Mouse (Mus musculus) midbrain, postnatal 0 days (tissue): ENCODE measurements around the gene Jsrp1. TPM values are rescaled to one million over a fixed set of nuclear protein-coding genes. Genes with fewer than 3 reads are reported as not detected.

Source experiments
- ATAC-seq: fragments of 200-750 bp; cut with Nextera tagmentation; 2 replicates; pipeline ENCODE4 v1.8.0; 2017; ENCODE audit warnings: moderate number of reproducible peaks, mild to moderate bottlenecking, moderate TSS enrichment, moderate library complexity; ENCODE audit not compliant: low FRiP score
- DNase-seq: peaks from one replicate; pipeline ENCODE4 v3.0.0-alpha.2; 2015; ENCODE audit warnings: low spot score
- H3K27ac ChIP-seq: fragments of 300-500 bp; sonication (generic); 2 replicates; pipeline ENCODE4 v1.5.1; 2014; ENCODE audit warnings: low read depth, mild to moderate bottlenecking, low read length, mixed read lengths
- H3K27me3 ChIP-seq: fragments of 300-500 bp; sonication (generic); 2 replicates; pipeline ENCODE4 v1.6.1; 2014; ENCODE audit warnings: low read length, control low read depth, mixed read lengths; ENCODE audit not compliant: insufficient read depth
- H3K36me3 ChIP-seq: fragments of 300-500 bp; sonication (generic); 2 replicates; pipeline ENCODE4 v1.6.1; 2014; ENCODE audit warnings: low read length, control low read depth, mixed read lengths; ENCODE audit not compliant: insufficient read depth
- H3K4me1 ChIP-seq: fragments of 300-500 bp; sonication (generic); 2 replicates; pipeline ENCODE4 v1.6.1; 2014; ENCODE audit warnings: mild to moderate bottlenecking, control low read depth, antibody characterized with exemption, low read length, mixed read lengths; ENCODE audit not compliant: insufficient read depth
- H3K4me2 ChIP-seq: fragments of 300-500 bp; sonication (generic); 2 replicates; pipeline ENCODE4 v1.6.1; 2014; ENCODE audit warnings: low read depth, mild to moderate bottlenecking, low read length, mixed read lengths; ENCODE audit not compliant: poor library complexity, severe bottlenecking
- H3K4me3 ChIP-seq: fragments of 300-500 bp; sonication (generic); 2 replicates; pipeline ENCODE4 v1.5.1; 2014; ENCODE audit warnings: low read depth, mild to moderate bottlenecking, low read length, moderate library complexity
- H3K9ac ChIP-seq: fragments of 300-500 bp; sonication (generic); replicated peaks from 2 replicates; pipeline ENCODE4 v1.6.1; 2014; ENCODE audit warnings: mild to moderate bottlenecking, low read length, moderate library complexity, mixed read lengths; ENCODE audit not compliant: poor library complexity, severe bottlenecking
- H3K9me3 ChIP-seq: fragments of 300-500 bp; sonication (generic); 2 replicates; pipeline ENCODE4 v1.6.1; 2016; ENCODE audit warnings: low read length, control low read depth
- CTCF ChIP-seq: IDR thresholded peaks from 2 replicates; pipeline ENCODE4 v1.5.1; 2016; ENCODE audit warnings: antibody characterized with exemption, mild to moderate bottlenecking
- WGBS: fragments of 180-500 bp; shearing (Covaris S2); extraction: QIAGEN DNeasy Blood & Tissue Kit; methylation state at CpG from one replicate; pipeline ENCODE4 v1.1.7; 2014; 5-methylcytosine and 5-hydroxymethylcytosine counted together
- polyA plus RNA-seq: library from polyadenylated mRNA; unstranded; fragments of >200 nt; fragmentation: Nextera tagmentation; extraction: Ambion mirVana; gene quantifications from 2 replicates; pipeline ENCODE4 v1.2.1, GENCODE M21; 2015
- total RNA-seq: library from RNA; depleted of rRNA; stranded (reverse); fragments of >200 nt; gene quantifications from 2 replicates; pipeline ENCODE4 v1.2.3, GENCODE M21; 2014

The Jsrp1 gene
- total and polyA plus RNA-seq, 2 experiments from 2014 or later, result 1.1 TPM; not detected in 1

GRCm38 (mm10) chr10:80814800-80815199 is 1.5 kb upstream of the Jsrp1 start:
- H3K27ac ChIP-seq, result no peak overlapping the region
- no peak overlapping the region for H3K4me3 ChIP-seq
- H3K27me3 ChIP-seq, result no peaks in the 10 kb centered on the region
- 59% methylated on average over 7 of the region's 7 CpGs for WGBS
- H3K4me1 ChIP-seq, result peaks cover 5% of the 10 kb centered on the region; the same call in 1 of the 2 replicates
- 0 out of 2 replicates have a peak, but pooled peaks have one; percentile 16 for TF ChIP-seq CTCF
- no peaks in the 10 kb centered on the region for H3K9me3 ChIP-seq
- H3K36me3 ChIP-seq, result no peaks in the 10 kb centered on the region
- no peak overlapping the region for H3K4me2 ChIP-seq
- no peak overlapping the region for H3K9ac ChIP-seq
- DNase-seq (no peak), ATAC-seq (no peak)

- ATAC-seq, result no peak
- Histone ChIP-seq H3K9me3 (no peaks in the 10 kb centered on the region), H3K9ac (no peak overlapping the region), H3K27ac (no peak overlapping the region), H3K4me1 (peaks cover 5% of the 10 kb centered on the region; the same call in 1 of the 2 replicates), H3K4me2 (no peak overlapping the region), H3K36me3 (no peaks in the 10 kb centered on the region), H3K27me3 (no peaks in the 10 kb centered on the region), H3K4me3 (no peak overlapping the region)
- 62% methylated on average over 5 of the region's 5 CpGs for WGBS
- TF ChIP-seq CTCF, result no peak
- no peak for DNase-seq
Measured at GRCm38 (mm10) chr10:80812391-80813041, 782 bp downstream of the Jsrp1 start.

GRCm38 (mm10) chr10:80810084-80810483 is 3.2 kb downstream of the Jsrp1 start:
- H3K4me3 ChIP-seq, result no peak overlapping the region
- no peak for DNase-seq
- H3K9ac ChIP-seq, result no peak overlapping the region
- no peaks in the 10 kb centered on the region for H3K9me3 ChIP-seq
- ATAC-seq, result no peak
- H3K4me1 ChIP-seq, result peaks cover 10% of the 10 kb centered on the region; the same call in 1 of the 2 replicates
- 4% methylated on average over 14 of the region's 20 CpGs for WGBS
- H3K27ac ChIP-seq, result no peak overlapping the region
- no peak overlapping the region for H3K4me2 ChIP-seq
- no peak for TF ChIP-seq CTCF
- no peaks in the 10 kb centered on the region for H3K27me3 ChIP-seq
- H3K36me3 ChIP-seq, result 0 out of 2 replicates have a peak, but pooled peaks cover 3% of the 10 kb centered on the region

- Histone ChIP-seq H3K27me3 (no peaks in the 10 kb centered on the region), H3K9ac (0 out of 2 replicates have a peak overlapping the region, but pooled peaks have one; percentile 19), H3K4me1 (peaks cover 10% of the 10 kb centered on the region; the same call in 1 of the 2 replicates), H3K4me3 (peak overlapping the region; percentile 6; the same call in 1 of the 2 replicates), H3K4me2 (peak overlapping the region; percentile 94), H3K27ac (no peak overlapping the region), H3K9me3 (no peaks in the 10 kb centered on the region), H3K36me3 (peaks cover 12% of the 10 kb centered on the region)
- ATAC-seq, result no peak
- 7% methylated on average over 15 of the region's 18 CpGs for WGBS
- no peak for TF ChIP-seq CTCF
- no peak for DNase-seq
Measured at GRCm38 (mm10) chr10:80808985-80809632, 4.2 kb downstream of the Jsrp1 start.

- DNase-seq, result no peak
- peak overlapping the region; percentile 6; the same call in 1 of the 2 replicates for H3K4me3 ChIP-seq
- no peak overlapping the region for H3K27ac ChIP-seq
- H3K9me3 ChIP-seq, result no peaks in the 10 kb centered on the region
- H3K4me2 ChIP-seq, result peak overlapping the region; percentile 94
- peaks cover 10% of the 10 kb centered on the region; the same call in 1 of the 2 replicates for H3K4me1 ChIP-seq
- 16% methylated on average over 40 of the region's 40 CpGs for WGBS
- H3K9ac ChIP-seq, result 0 out of 2 replicates have a peak overlapping the region, but pooled peaks have one; percentile 19
- no peaks in the 10 kb centered on the region for H3K27me3 ChIP-seq
- no peak for ATAC-seq
- no peak for TF ChIP-seq CTCF
- H3K36me3 ChIP-seq, result peaks cover 20% of the 10 kb centered on the region
Measured at GRCm38 (mm10) chr10:80808099-80808984, 5.0 kb downstream of the Jsrp1 start.
